Mouse (Mus musculus): ENCODE measurements around the gene Odf3b. TPM values are rescaled to one million over a fixed set of nuclear protein-coding genes. Genes with fewer than 3 reads are reported as not detected.

The Odf3b gene
- total RNA-seq, 2 experiments from 2014 or later: 2.7 to 3.7 TPM

GRCm38 (mm10) chr15:89339696-89340095 lies 39.4 kb downstream of the Odf3b start:
- ATAC-seq (replicated peaks; ENCODE audit: poor library complexity): peak; percentile 82

- ATAC-seq (replicated peaks; ENCODE audit: poor library complexity): no peak
Measured at GRCm38 (mm10) chr15:89336422-89336821, 42.7 kb downstream of the Odf3b start.

- no peak for ATAC-seq (replicated peaks; ENCODE audit: poor library complexity)
Measured at GRCm38 (mm10) chr15:89334774-89335537, 44.1 kb downstream of the Odf3b start.

- ATAC-seq (replicated peaks; ENCODE audit: poor library complexity): no peak
Measured at GRCm38 (mm10) chr15:89334271-89334670, 44.8 kb downstream of the Odf3b start, which contains the start of gene Miox. Gene Miox (plus strand): TSS chr15:89334398.

Other genes with a start within 250 kb of the Odf3b start
- gene Mapk12, start 238.6 kb downstream of the Odf3b start, total RNA-seq (2015): 0.49 TPM in 1 of 2 replicates, not detected in the other
- gene Mapk12, start 238.6 kb downstream of the Odf3b start, total RNA-seq (2017): 0.04 and 0.47 TPM in 2 replicates
- not detected in 2 replicates for gene Mapk11, start 229.7 kb downstream of the Odf3b start, total RNA-seq (2015)
- 0.10 TPM in 1 of 2 replicates, not detected in the other for gene Mapk11, start 229.7 kb downstream of the Odf3b start, total RNA-seq (2017)
- 12.1 and 12.6 TPM in 2 replicates for gene Plxnb2, start 198.5 kb downstream of the Odf3b start, total RNA-seq (2015)
- 9.3 and 14.5 TPM in 2 replicates for gene Plxnb2, start 198.5 kb downstream of the Odf3b start, total RNA-seq (2017)
- gene Dennd6b, start 182.8 kb downstream of the Odf3b start, total RNA-seq (2015): 1.6 and 2.4 TPM in 2 replicates
- gene Dennd6b, start 182.8 kb downstream of the Odf3b start, total RNA-seq (2017): 1.3 and 2.5 TPM in 2 replicates
- 8.5 and 11.8 TPM in 2 replicates for gene Ppp6r2, start 167.7 kb downstream of the Odf3b start, total RNA-seq (2015)
- gene Ppp6r2, start 167.7 kb downstream of the Odf3b start, total RNA-seq (2017): 9.8 and 11.2 TPM in 2 replicates
- 92.1 and 94.9 TPM in 2 replicates for gene Sbf1, start 64.0 kb downstream of the Odf3b start, total RNA-seq (2015)
- gene Sbf1, start 64.0 kb downstream of the Odf3b start, total RNA-seq (2017): 50.0 and 52.1 TPM in 2 replicates
- gene Adm2, start 56.6 kb downstream of the Odf3b start, total RNA-seq (2015): not detected in 2 replicates
- gene Adm2, start 56.6 kb downstream of the Odf3b start, total RNA-seq (2017): not detected in 2 replicates
- gene Miox, start 44.9 kb downstream of the Odf3b start, total RNA-seq (2015): not detected in 2 replicates
- not detected in 2 replicates for gene Miox, start 44.9 kb downstream of the Odf3b start, total RNA-seq (2017)
- 14.0 and 16.6 TPM in 2 replicates for gene Lmf2, start 23.6 kb downstream of the Odf3b start, total RNA-seq (2015)
- gene Lmf2, start 23.6 kb downstream of the Odf3b start, total RNA-seq (2017): 7.4 and 11.7 TPM in 2 replicates
- gene Ncaph2, start 23.6 kb downstream of the Odf3b start, total RNA-seq (2015): 82.4 and 115 TPM in 2 replicates
- gene Ncaph2, start 23.6 kb downstream of the Odf3b start, total RNA-seq (2017): 96.7 and 97.9 TPM in 2 replicates
- 15.9 and 20.6 TPM in 2 replicates for gene Sco2, start 5.4 kb downstream of the Odf3b start, total RNA-seq (2015)
- gene Sco2, start 5.4 kb downstream of the Odf3b start, total RNA-seq (2017): 14.4 and 14.7 TPM in 2 replicates
- 0.10 and 0.17 TPM in 2 replicates for gene Tymp, start 2.2 kb downstream of the Odf3b start, total RNA-seq (2015)
- gene Tymp, start 2.2 kb downstream of the Odf3b start, total RNA-seq (2017): 0.42 and 0.71 TPM in 2 replicates
- 0.07 TPM in 1 of 2 replicates, not detected in the other for gene Klhdc7b, start 5.6 kb upstream of the Odf3b start, total RNA-seq (2015)
- under 0.01 TPM in 1 of 2 replicates, not detected in the other for gene Klhdc7b, start 5.6 kb upstream of the Odf3b start, total RNA-seq (2017)
- not detected in 2 replicates for gene Syce3, start 31.2 kb upstream of the Odf3b start, total RNA-seq (2015)
- gene Syce3, start 31.2 kb upstream of the Odf3b start, total RNA-seq (2017): not detected in 2 replicates
- gene Cpt1b, start 46.6 kb upstream of the Odf3b start, total RNA-seq (2015): 1.5 and 1.9 TPM in 2 replicates
- 2.3 and 2.5 TPM in 2 replicates for gene Cpt1b, start 46.6 kb upstream of the Odf3b start, total RNA-seq (2017)
- 0.98 and 3.6 TPM in 2 replicates for gene C730034F03Rik, start 50.3 kb upstream of the Odf3b start, total RNA-seq (2015)
- 3.7 and 5.5 TPM in 2 replicates for gene C730034F03Rik, start 50.3 kb upstream of the Odf3b start, total RNA-seq (2017)
- 1.1 TPM in 1 of 2 replicates, not detected in the other for gene Gm44502, start 50.4 kb upstream of the Odf3b start, total RNA-seq (2015)
- gene Gm44502, start 50.4 kb upstream of the Odf3b start, total RNA-seq (2017): 0.04 and 0.68 TPM in 2 replicates
- gene Chkb, start 50.6 kb upstream of the Odf3b start, total RNA-seq (2015): 36.0 and 45.7 TPM in 2 replicates
- gene Chkb, start 50.6 kb upstream of the Odf3b start, total RNA-seq (2017): 16.4 and 24.5 TPM in 2 replicates
- gene Mapk8ip2, start 74.6 kb upstream of the Odf3b start, total RNA-seq (2015): not detected in 2 replicates
- not detected in 2 replicates for gene Mapk8ip2, start 74.6 kb upstream of the Odf3b start, total RNA-seq (2017)
- gene Arsa, start 98.1 kb upstream of the Odf3b start, total RNA-seq (2015): 7.1 and 7.3 TPM in 2 replicates
- gene Arsa, start 98.1 kb upstream of the Odf3b start, total RNA-seq (2017): 8.8 and 13.9 TPM in 2 replicates
- gene Shank3, start 120.3 kb upstream of the Odf3b start, total RNA-seq (2015): 1.8 and 4.2 TPM in 2 replicates
- 1.3 and 3.1 TPM in 2 replicates for gene Shank3, start 120.3 kb upstream of the Odf3b start, total RNA-seq (2017)
- not detected in 2 replicates for gene Acr, start 189.0 kb upstream of the Odf3b start, total RNA-seq (2015)
- not detected in 2 replicates for gene Acr, start 189.0 kb upstream of the Odf3b start, total RNA-seq (2017)
- gene Rabl2, start 212.6 kb upstream of the Odf3b start, total RNA-seq (2015): 14.3 and 17.1 TPM in 2 replicates
- gene Rabl2, start 212.6 kb upstream of the Odf3b start, total RNA-seq (2017): 7.4 and 11.2 TPM in 2 replicates